ENCODE assay signal across 7 mouse cellular contexts in genomic region chr11:115083376-115084139, GRCm38 (mm10). TPM values are rescaled to one million over a fixed set of nuclear protein-coding genes. Genes with fewer than 3 reads are reported as not detected.
A peak's percentile ranks its signal among the peaks of the same experiment; 100 is the strongest.
DNase-seq lines count a peak whose midpoint lies in the region; ATAC-seq and TF ChIP-seq lines count a peak whose summit lies in the region.

No protein-coding gene starts in this region.

- no peak overlapping the region for H3K4me3 ChIP-seq in G1E (ENCODE audit: low read depth, low read length)
- no peak overlapping the region for H3K4me3 ChIP-seq in embryonic facial prominence, embryonic 14.5 days (ENCODE audit: low read depth, low read length)
- no peak overlapping the region for H3K4me3 ChIP-seq in hindbrain, embryonic 14.5 days (replicated peaks; ENCODE audit: low read length)
- no peak overlapping the region for H3K4me3 ChIP-seq in midbrain, embryonic 11.5 days (ENCODE audit: low read depth, low read length)

- peaks cover 3% of the 10 kb centered on the region; the same call in 1 of the 2 replicates for H3K27me3 ChIP-seq in G1E (ENCODE audit: insufficient read depth, low read length)
- H3K27me3 ChIP-seq in embryonic facial prominence, embryonic 14.5 days (replicated peaks; ENCODE audit: control insufficient read depth, insufficient read depth, low read length), result peaks cover 28% of the 10 kb centered on the region
- peaks cover 5% of the 10 kb centered on the region for H3K27me3 ChIP-seq in hindbrain, embryonic 14.5 days (ENCODE audit: control insufficient read depth, insufficient read depth, low read length)
- no peaks in the 10 kb centered on the region for H3K27me3 ChIP-seq in midbrain, embryonic 11.5 days (ENCODE audit: control insufficient read depth, insufficient read depth, low read length)

- peak; percentile 10 for DNase-seq in G1E (ENCODE audit: low spot score)
- peak; percentile 68 to 79 for DNase-seq in adrenal gland, postnatal 36 days
- peak; percentile 81 for DNase-seq in embryonic facial prominence, embryonic 14.5 days (ENCODE audit: low spot score)
- DNase-seq in hindbrain, embryonic 14.5 days (ENCODE audit: low spot score), result peak; percentile 91
- DNase-seq in layer of hippocampus, postnatal 36 days, result peak; percentile 49 to 66
- peak; percentile 99 for DNase-seq in midbrain, embryonic 11.5 days (ENCODE audit: low spot score, missing footprints)
- DNase-seq in skeletal muscle tissue, adult 2 months (ENCODE audit: low read depth, low spot score), result peak; percentile 39

- peaks cover 7% of the 10 kb centered on the region for H3K9me3 ChIP-seq in G1E (replicated peaks)
- H3K9me3 ChIP-seq in embryonic facial prominence, embryonic 14.5 days (ENCODE audit: control insufficient read depth, low read length), result no peaks in the 10 kb centered on the region
- H3K9me3 ChIP-seq in hindbrain, embryonic 14.5 days (ENCODE audit: control insufficient read depth, low read length), result no peaks in the 10 kb centered on the region
- H3K9me3 ChIP-seq in midbrain, embryonic 11.5 days (ENCODE audit: control insufficient read depth, low read length), result no peaks in the 10 kb centered on the region

- no peaks in the 10 kb centered on the region for H3K4me1 ChIP-seq in G1E (ENCODE audit: insufficient read depth, low read depth, low read length)
- H3K4me1 ChIP-seq in embryonic facial prominence, embryonic 14.5 days (ENCODE audit: control insufficient read depth, insufficient read depth, low read length), result no peaks in the 10 kb centered on the region
- H3K4me1 ChIP-seq in hindbrain, embryonic 14.5 days (replicated peaks; ENCODE audit: control insufficient read depth, insufficient read depth, low read length), result peaks cover 3% of the 10 kb centered on the region; the same call in 1 of the 2 replicates
- H3K4me1 ChIP-seq in midbrain, embryonic 11.5 days (ENCODE audit: control insufficient read depth, insufficient read depth, low read length), result peaks cover 5% of the 10 kb centered on the region; the same call in 1 of the 2 replicates

- no peak overlapping the region for H3K4me2 ChIP-seq in embryonic facial prominence, embryonic 14.5 days (ENCODE audit: low read depth, low read length)
- no peak overlapping the region for H3K4me2 ChIP-seq in hindbrain, embryonic 14.5 days (replicated peaks)
- no peak overlapping the region for H3K4me2 ChIP-seq in midbrain, embryonic 11.5 days

- WGBS in embryonic facial prominence, embryonic 14.5 days, result 39% methylated on average over 18 of the region's 18 CpGs
- WGBS in hindbrain, embryonic 14.5 days, result 36% methylated on average over 18 of the region's 18 CpGs
- WGBS in midbrain, embryonic 11.5 days, result 40% methylated on average over 18 of the region's 18 CpGs

- TF ChIP-seq CTCF in G1E (IDR thresholded peaks at IDR 0.05; ENCODE audit: low read depth, low read length), result peak; percentile 81

- H3K36me3 ChIP-seq in G1E (replicated peaks), result no peaks in the 10 kb centered on the region
- H3K36me3 ChIP-seq in embryonic facial prominence, embryonic 14.5 days (ENCODE audit: control insufficient read depth, insufficient read depth, low read length), result no peaks in the 10 kb centered on the region
- no peaks in the 10 kb centered on the region for H3K36me3 ChIP-seq in hindbrain, embryonic 14.5 days (replicated peaks; ENCODE audit: control insufficient read depth, insufficient read depth)
- H3K36me3 ChIP-seq in midbrain, embryonic 11.5 days (ENCODE audit: control insufficient read depth, insufficient read depth, low read length), result no peaks in the 10 kb centered on the region

- no peak overlapping the region for H3K9ac ChIP-seq in embryonic facial prominence, embryonic 14.5 days (ENCODE audit: low read depth, low read length)
- H3K9ac ChIP-seq in hindbrain, embryonic 14.5 days, result no peak overlapping the region
- no peak overlapping the region for H3K9ac ChIP-seq in midbrain, embryonic 11.5 days (ENCODE audit: low read length)

- peak; percentile 45; the same call in 1 of the 2 replicates for ATAC-seq in G1E (ENCODE audit: extremely low read depth, insufficient number of reproducible peaks, low FRiP score, poor library complexity, severe bottlenecking)
- peak; percentile 45; the same call in 1 of the 2 replicates for ATAC-seq in embryonic facial prominence, embryonic 14.5 days (ENCODE audit: low read depth)
- peak; percentile 59; the same call in 1 of the 2 replicates for ATAC-seq in hindbrain, embryonic 14.5 days (ENCODE audit: low FRiP score)
- peak; percentile 33; the same call in 1 of the 2 replicates for ATAC-seq in midbrain, embryonic 11.5 days (ENCODE audit: low FRiP score)

- H3K27ac ChIP-seq in embryonic facial prominence, embryonic 14.5 days (replicated peaks; ENCODE audit: low read depth, low read length), result no peak overlapping the region
- H3K27ac ChIP-seq in hindbrain, embryonic 14.5 days, result no peak overlapping the region
- no peak overlapping the region for H3K27ac ChIP-seq in midbrain, embryonic 11.5 days (ENCODE audit: low read depth, low read length)

RNA-seq across cellular contexts. Expression of gene Rab37, which starts 7.7 kb away (rescaled TPM):
- total RNA-seq in G1E (2014; fragmentation: Nextera tagmentation) (not detected in 2 replicates), G1E (2017) (2.7 and 3.0 TPM in 2 replicates)
- polyA plus RNA-seq in G1E (2012), result 0.15 TPM in 2 replicates
- under 1 TPM; 0.56 TPM for total RNA-seq in adrenal gland, postnatal 36 days (2021)
- 1.6 and 2.9 TPM in 2 replicates for polyA plus RNA-seq in embryonic facial prominence, embryonic 14.5 days (2014; fragmentation: Nextera tagmentation; extraction: Ambion mirVana)
- 0.59 and 0.66 TPM in 2 replicates for polyA plus RNA-seq in hindbrain, embryonic 14.5 days (2014; fragmentation: Nextera tagmentation; extraction: Ambion mirVana)
- 1 to 10 TPM; 2.3 to 2.7 TPM for total RNA-seq in layer of hippocampus, postnatal 36 days (2021)
- polyA plus RNA-seq in midbrain, embryonic 11.5 days (2014; fragmentation: Nextera tagmentation; extraction: Ambion mirVana), result 0.61 and 0.69 TPM in 2 replicates

RNA-seq across cellular contexts. Expression of gene Cd300e, which starts 21.6 kb away (rescaled TPM):
- total RNA-seq in G1E (2014; fragmentation: Nextera tagmentation), result not detected in 2 replicates
- not detected in 2 replicates for total RNA-seq in G1E (2017)
- polyA plus RNA-seq in G1E (2012), result not detected in 2 replicates
- total RNA-seq in adrenal gland, postnatal 36 days (2021), result under 1 TPM; 0.26 to 0.43 TPM
- polyA plus RNA-seq in embryonic facial prominence, embryonic 14.5 days (2014; fragmentation: Nextera tagmentation; extraction: Ambion mirVana), result 0.10 TPM in 1 of 2 replicates, not detected in the other
- 0.16 TPM in 1 of 2 replicates, not detected in the other for polyA plus RNA-seq in hindbrain, embryonic 14.5 days (2014; fragmentation: Nextera tagmentation; extraction: Ambion mirVana)
- not detected for total RNA-seq in layer of hippocampus, postnatal 36 days (2021)
- polyA plus RNA-seq in midbrain, embryonic 11.5 days (2014; fragmentation: Nextera tagmentation; extraction: Ambion mirVana), result not detected in 2 replicates

RNA-seq across cellular contexts. Expression of gene Cd300ld3, which starts 35.3 kb away (rescaled TPM):
- not detected in 2 replicates for total RNA-seq in G1E (2014; fragmentation: Nextera tagmentation)
- total RNA-seq in G1E (2017), result 11.3 and 18.2 TPM in 2 replicates
- polyA plus RNA-seq in G1E (2012), result not detected in 2 replicates
- total RNA-seq in adrenal gland, postnatal 36 days (2021), result 1 to 10 TPM; 1.6 to 5.3 TPM
- not detected in 2 replicates for polyA plus RNA-seq in embryonic facial prominence, embryonic 14.5 days (2014; fragmentation: Nextera tagmentation; extraction: Ambion mirVana)
- polyA plus RNA-seq in hindbrain, embryonic 14.5 days (2014; fragmentation: Nextera tagmentation; extraction: Ambion mirVana), result not detected in 2 replicates
- not detected for total RNA-seq in layer of hippocampus, postnatal 36 days (2021)
- not detected in 2 replicates for polyA plus RNA-seq in midbrain, embryonic 11.5 days (2014; fragmentation: Nextera tagmentation; extraction: Ambion mirVana)

RNA-seq across cellular contexts. Expression of gene Cd300ld5, which starts 46.0 kb away (rescaled TPM):
- total RNA-seq in G1E (2014; fragmentation: Nextera tagmentation) (not detected in 2 replicates), G1E (2017) (10.2 and 11.4 TPM in 2 replicates)
- polyA plus RNA-seq in G1E (2012), result not detected in 2 replicates
- 1 to 10 TPM; 5.3 to 8.1 TPM for total RNA-seq in adrenal gland, postnatal 36 days (2021)
- not detected in 2 replicates for polyA plus RNA-seq in embryonic facial prominence, embryonic 14.5 days (2014; fragmentation: Nextera tagmentation; extraction: Ambion mirVana)
- polyA plus RNA-seq in hindbrain, embryonic 14.5 days (2014; fragmentation: Nextera tagmentation; extraction: Ambion mirVana), result not detected in 2 replicates
- total RNA-seq in layer of hippocampus, postnatal 36 days (2021), result 1 to 10 TPM in 1 of 2 experiments, not detected in 1; 1.8 TPM
- polyA plus RNA-seq in midbrain, embryonic 11.5 days (2014; fragmentation: Nextera tagmentation; extraction: Ambion mirVana), result not detected in 2 replicates

RNA-seq across cellular contexts. Expression of gene Cd300lf, which starts 50.2 kb away (rescaled TPM):
- total RNA-seq in G1E (2014; fragmentation: Nextera tagmentation) (not detected in 2 replicates), G1E (2017) (1.6 TPM in 2 replicates)
- not detected in 2 replicates for polyA plus RNA-seq in G1E (2012)
- 1 to 10 TPM in 1 of 2 experiments, under 1 TPM in 1; 0.69 to 1.0 TPM for total RNA-seq in adrenal gland, postnatal 36 days (2021)
- polyA plus RNA-seq in embryonic facial prominence, embryonic 14.5 days (2014; fragmentation: Nextera tagmentation; extraction: Ambion mirVana), result 0.14 and 0.56 TPM in 2 replicates
- polyA plus RNA-seq in hindbrain, embryonic 14.5 days (2014; fragmentation: Nextera tagmentation; extraction: Ambion mirVana), result not detected in 2 replicates
- under 1 TPM; 0.22 to 0.58 TPM for total RNA-seq in layer of hippocampus, postnatal 36 days (2021)
- not detected in 2 replicates for polyA plus RNA-seq in midbrain, embryonic 11.5 days (2014; fragmentation: Nextera tagmentation; extraction: Ambion mirVana)

Comparison
In these comparisons a context has a peak if more than half of its experiments do, and no peak if none do; other contexts are left out.
1. DNase-seq: peak in every context shown above with its lines; median percentile 99 in midbrain, embryonic 11.5 days; 91 in hindbrain, embryonic 14.5 days; 81 in embryonic facial prominence, embryonic 14.5 days; 74 in adrenal gland, postnatal 36 days; 58 in layer of hippocampus, postnatal 36 days; 39 in skeletal muscle tissue, adult 2 months; 10 in G1E.